Mouse (Mus musculus) mammary gland, adult 2 months (tissue): ENCODE measurements around the gene Gm26992. TPM values are rescaled to one million over a fixed set of nuclear protein-coding genes. Genes with fewer than 3 reads are reported as not detected.

Experiments used
- polyA plus RNA-seq: library from polyadenylated mRNA; depleted of rRNA; stranded (reverse); fragments of >200 nt; gene quantifications from 2 replicates; pipeline ENCODE4 v1.2.3, GENCODE M21; 2012; ENCODE audit warnings: low replicate concordance; rRNA removed

The Gm26992 gene
- not detected in 2 replicates for polyA plus RNA-seq

GRCm38 (mm10) chrX:103421710-103422109, at the start of gene Gm26992:
Gm26992 (plus strand) TSS chrX:103422010.

GRCm38 (mm10) chrX:103414167-103414566, 7.6 kb upstream of the Gm26992 start, which contains the start of gene Tsx:
Tsx (plus strand) TSS chrX:103414467.

Other genes with a start within 250 kb of the Gm26992 start
- gene Nap1l2, start 235.4 kb upstream of the Gm26992 start, polyA plus RNA-seq = not detected in 2 replicates
- gene Cdx4, start 100.6 kb upstream of the Gm26992 start, polyA plus RNA-seq = not detected in 2 replicates
- 0.14 and 0.36 TPM in 2 replicates for gene Chic1, start 65.5 kb upstream of the Gm26992 start, polyA plus RNA-seq
- gene Tsx, start 7.5 kb upstream of the Gm26992 start, polyA plus RNA-seq = 0.26 TPM in 1 of 2 replicates, not detected in the other
- gene Zcchc13, start 208.6 kb downstream of the Gm26992 start, polyA plus RNA-seq = not detected in 2 replicates